Mouse (Mus musculus): ENCODE measurements around the gene Lefty1.

DNA sequence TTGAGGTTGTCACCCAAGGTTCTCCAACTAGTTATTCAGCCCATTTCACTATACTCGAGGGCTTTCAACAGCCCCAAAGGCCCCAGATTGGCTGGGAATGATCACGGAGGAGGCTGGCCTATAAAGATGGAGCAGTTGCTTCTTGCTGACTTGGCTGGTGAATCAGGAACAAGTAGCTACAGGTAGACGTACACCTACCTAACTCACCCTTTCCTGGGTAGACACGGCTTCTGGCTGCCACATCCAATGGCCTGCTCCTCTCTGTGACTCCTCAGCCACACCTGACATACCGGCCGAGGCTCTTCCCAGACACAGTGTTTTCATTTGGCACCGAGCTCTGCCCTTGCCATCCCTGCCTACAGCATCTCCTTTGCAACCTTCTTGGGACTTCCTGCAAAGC is 32.4 kb downstream of the Lefty1 start:
- TF ChIP-seq GATA1 (IDR thresholded peaks at IDR 0.05; ENCODE audit: borderline replicate concordance, low read length) (no peak), FLI1 (IDR thresholded peaks at IDR 0.05; ENCODE audit: low read length) (no peak)
